Mouse (Mus musculus): ENCODE results near the gene Tln1.

DNA sequence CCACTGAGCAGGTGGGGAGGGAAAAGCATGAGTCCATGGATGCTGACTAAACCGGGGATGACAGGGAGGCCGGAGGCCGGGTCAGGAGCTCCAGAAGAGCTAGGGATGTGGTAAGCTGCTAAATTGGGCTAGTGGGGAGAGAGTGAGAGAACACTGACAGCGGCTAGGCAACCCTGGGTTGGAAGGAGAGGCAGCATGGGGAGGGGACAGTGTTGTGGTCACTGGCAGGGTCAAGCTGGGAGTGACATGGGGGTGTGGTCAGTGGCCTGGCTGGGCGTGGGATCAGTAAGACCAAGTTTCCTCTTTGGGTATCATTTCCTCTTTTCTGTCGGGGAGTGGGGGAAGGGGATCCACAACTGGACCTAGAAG, 2.3 kb downstream of the Tln1 start:
- no peak for TF ChIP-seq CTCF (conservative IDR thresholded peaks at IDR 0.05; ENCODE audit: low read length)
- no peak for TF ChIP-seq NANOG (IDR thresholded peaks at IDR 0.05; ENCODE audit: borderline replicate concordance, low read length)
- TF ChIP-seq POU5F1 (IDR thresholded peaks at IDR 0.05; ENCODE audit: borderline replicate concordance, low read length), result no peak
